Mouse (Mus musculus) bone marrow, adult 2 months (tissue): Measurements from ENCODE around the gene Kidins220.

ENCODE experiments used
- CTCF ChIP-seq: fragments of 200-500 bp; IDR thresholded peaks from 2 replicates; pipeline ENCODE4 v1.5.1; 2011; ENCODE audit warnings: low read length, control low read depth; ENCODE audit not compliant: control insufficient read depth, insufficient read depth
- POLR2A ChIP-seq: fragments of 200-500 bp; IDR thresholded peaks from 2 replicates; pipeline ENCODE4 v1.6.1; 2011; ENCODE audit warnings: low read depth, mild to moderate bottlenecking, control low read depth, low read length, borderline replicate concordance; ENCODE audit not compliant: control insufficient read depth

- TF ChIP-seq POLR2A (no peak), CTCF (no peak)
Measured at GRCm38 (mm10) chr12:25034338-25034953, 59.7 kb downstream of the Kidins220 start.
